Mouse (Mus musculus): ENCODE measurements at regions not wholly inside any gene's neighbourhood (a gene's known extent, or its start where the extent isn't known, plus 50 kb on each side); places are given as distances from the start of the nearest gene placed in this dataset.

DNA sequence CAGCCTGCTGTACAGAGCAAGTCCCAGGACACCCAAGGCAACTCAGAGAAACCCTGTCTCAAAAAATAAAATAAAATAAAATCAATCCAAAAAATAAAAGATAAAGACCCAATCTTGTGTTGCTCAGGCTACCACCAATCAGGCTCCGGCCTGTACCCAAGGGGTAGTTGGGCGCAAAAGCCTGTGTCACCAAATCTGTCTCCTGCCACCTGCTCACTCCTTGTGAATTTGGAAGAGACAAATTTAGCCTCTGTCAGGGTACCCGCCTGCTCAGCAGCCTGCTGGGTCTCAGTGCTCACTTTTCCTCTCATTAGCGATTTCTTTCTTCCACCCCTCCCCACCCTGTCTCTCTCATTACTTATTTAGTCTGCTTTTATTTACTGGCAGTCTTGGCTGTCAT is 54.6 kb downstream of the Sox4 start:
- DNase-seq: no peak

DNA sequence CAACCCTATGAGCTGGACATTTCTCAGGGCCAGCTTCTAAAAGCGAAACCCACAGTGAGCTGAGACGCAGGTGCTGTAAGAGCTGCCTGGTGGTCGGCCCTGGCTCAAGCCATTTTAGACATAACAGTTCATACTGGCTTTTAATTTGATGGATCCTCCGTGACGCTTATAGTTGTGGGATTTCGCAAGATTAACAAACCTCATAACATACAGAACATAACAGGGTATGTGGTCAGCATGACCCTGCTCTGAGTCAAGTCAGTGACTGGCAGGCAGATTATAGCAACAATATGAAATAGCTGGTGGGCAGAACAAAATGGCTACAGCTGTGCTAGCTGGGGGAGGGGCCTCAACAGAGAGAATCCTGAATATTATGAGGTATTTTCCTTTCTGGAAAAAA is 60.6 kb downstream of the Sox4 start:
- DNase-seq: no peak

- no peak for DNase-seq
Measured at GRCm38 (mm10) chr13:28887098-28887497, 66.4 kb downstream of the Sox4 start.

DNA sequence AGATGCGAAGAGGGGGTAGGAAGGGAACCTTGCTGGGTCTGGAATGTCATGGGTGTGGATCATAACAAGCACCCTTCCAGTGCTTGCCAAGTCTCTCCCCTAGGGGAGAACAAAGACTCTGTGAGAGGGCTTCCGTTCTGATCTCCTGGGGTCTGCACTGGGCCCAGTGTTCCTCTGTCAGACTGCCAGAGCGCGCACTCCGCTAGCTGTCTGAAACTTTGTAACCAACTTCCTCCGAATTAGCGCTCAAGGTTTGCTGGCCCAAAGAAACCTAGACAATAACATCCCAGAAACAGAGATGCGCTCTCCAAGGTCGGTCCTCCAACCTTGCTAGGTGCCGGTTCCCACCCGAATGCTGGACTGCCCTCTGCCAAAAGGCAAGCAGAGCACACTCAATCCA is 66.8 kb downstream of the Sox4 start:
- DNase-seq: peak; percentile 24

DNA sequence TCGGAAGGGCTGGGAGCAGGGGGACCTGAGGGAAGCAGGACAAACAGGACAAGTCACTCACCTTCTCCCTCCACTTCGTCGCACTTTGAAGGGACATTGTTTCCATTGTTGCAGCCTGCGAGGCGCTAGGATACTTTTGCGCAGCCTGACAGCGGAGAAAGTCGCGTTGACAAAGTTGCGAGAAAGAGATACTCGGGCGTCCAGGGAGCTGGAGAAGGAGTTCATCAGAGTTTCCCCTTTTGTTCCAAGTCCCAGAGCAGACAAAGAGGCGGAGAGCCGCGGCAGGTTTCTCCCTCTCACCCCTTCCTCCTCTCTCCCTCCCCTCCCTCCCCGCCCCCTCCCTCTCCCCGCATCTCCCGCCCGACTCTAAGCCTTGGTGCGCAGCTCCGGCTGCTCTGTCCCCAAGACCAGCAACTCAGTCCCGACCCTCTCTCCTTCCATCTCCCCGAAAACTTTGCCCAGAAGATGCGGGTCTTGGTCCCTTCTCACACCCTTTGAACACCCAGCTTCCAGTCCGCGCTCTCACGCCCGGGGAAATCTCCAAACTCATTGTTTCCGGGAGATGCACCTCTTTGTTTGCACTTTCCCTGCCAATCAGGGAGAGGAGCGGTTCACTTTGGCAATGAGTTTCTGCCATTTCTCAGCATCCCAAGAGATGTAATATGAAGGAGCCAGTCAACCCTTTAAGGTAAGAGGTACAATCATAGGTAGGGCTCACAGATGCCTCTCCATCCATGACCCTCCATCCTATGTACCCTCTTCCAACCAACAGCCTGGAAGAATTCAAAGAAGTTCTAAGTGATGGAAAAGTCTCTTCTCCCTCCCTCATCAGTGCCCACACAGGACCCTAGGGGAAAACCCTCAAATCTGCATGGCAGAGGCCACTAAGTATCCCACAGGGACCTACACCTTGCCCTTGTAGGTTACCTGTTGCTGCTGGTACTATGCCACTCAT is 68.2 kb downstream of the Sox4 start:
- DNase-seq: peak; percentile 46

DNA sequence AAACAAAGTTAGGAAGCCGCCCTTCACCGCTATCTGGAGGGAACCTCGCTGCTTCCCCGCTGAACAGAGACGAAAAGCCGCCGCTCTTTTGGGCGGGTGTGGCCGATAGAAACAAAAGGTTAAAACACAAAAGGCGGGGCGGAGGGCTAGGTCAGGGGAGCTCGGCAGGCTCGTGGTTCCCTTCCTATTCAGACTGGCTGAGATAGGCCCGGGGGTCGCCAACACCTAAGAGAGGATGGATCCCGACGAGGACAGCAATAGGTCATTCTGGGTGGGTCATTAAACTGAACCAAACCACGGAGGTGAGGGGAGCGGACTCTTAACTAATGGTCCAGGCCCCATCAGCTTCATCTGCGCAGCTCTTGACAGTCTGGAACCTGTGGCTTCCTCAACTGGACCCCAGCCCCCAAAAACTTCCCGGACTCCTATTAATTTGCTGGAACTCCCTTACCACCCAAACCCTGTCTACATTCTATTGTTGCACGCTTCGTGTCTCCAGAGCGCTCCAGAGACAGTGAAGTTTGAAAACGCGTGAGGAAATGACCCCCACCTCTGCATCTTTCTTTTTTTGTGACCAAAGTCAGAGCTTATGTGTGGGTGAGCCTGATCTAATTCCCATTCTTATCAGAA is 69.2 kb downstream of the Sox4 start:
- peak; percentile 53 for DNase-seq

- DNase-seq: no peak
Measured at GRCm38 (mm10) chr13:28883398-28883797, 70.1 kb downstream of the Sox4 start.

GRCm38 (mm10) chr13:28880888-28881287 is 72.6 kb downstream of the Sox4 start:
- no peak for DNase-seq

GRCm38 (mm10) chr13:28878692-28879091 is 74.8 kb downstream of the Sox4 start:
- no peak for DNase-seq

DNA sequence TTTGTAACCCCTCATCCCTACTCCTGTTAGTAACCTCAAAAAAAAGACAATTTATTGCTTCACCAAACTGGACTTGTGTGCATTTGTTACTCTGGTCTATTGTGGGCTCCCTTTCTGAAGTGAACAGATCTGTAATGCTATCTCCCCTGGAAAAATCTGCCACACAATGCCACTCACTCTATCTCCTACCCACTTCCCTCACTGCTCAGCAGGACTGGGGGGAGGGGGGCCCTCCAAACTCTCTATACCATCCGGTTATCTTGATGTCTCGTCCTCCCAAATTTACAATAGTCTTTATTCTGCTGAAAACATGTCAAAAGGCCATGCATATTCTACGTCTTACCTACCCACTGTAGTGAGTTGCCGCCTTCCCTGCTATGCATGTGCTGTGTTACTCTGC is 76.7 kb downstream of the Sox4 start:
- no peak for DNase-seq

- no peak for DNase-seq
Measured at GRCm38 (mm10) chr13:28870681-28871080, 82.8 kb downstream of the Sox4 start.

DNA sequence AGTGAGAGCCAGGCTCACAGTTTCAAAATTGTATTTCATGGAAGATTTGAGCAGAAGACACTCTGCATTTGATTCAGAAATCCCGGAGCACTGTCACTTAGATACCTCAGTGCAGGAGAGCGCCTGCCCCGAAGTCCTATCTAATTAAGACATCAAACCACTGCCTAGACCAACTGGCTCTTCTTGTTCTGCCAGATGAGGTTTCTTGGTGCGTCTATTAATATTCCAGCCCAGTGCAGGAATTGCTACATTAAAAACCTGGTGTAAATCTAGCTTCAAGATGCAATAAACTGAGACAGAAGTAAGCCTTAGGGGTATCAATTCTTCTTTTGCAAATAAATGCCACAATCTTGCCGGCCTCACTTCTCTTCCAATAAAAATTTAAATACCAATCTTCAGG is 86.3 kb downstream of the Sox4 start:
- DNase-seq: no peak

DNA sequence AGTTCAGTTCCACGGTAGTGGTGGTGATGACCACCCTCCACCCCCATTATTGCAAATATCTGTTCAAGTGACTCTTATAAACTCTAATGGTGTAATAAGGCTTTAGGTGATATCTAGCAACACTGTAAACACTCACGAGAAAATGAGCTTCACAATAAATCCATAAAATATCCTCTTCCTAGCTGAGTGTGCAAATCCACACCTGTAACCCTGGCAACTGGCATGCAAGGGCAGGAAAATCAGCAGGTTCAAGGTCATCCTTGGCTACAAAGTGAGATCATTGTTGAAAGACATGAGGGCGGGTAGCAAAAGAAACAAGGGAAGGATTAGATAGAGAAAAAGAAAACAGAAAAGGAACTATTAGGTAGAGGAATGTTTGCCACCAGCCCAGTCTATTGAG is 86.8 kb downstream of the Sox4 start:
- DNase-seq: no peak

DNA sequence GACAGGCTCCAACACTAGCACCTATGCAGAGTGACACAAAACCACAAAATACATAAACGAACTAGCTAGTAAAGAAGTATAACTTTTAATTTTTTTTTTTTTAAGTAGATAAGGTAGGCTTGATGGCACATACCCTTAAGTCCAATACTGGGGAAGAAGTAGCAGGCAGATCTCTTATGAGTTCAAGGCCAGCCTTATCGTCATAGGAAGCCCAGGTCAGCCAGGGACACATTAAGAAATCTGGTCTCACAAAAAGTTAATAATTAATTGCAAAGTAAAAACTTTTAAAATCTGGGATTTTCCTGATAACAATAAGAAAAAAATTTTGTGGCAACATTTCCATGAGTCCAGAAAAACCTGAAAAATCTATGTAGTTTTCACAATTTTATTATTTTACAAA is 92.9 kb downstream of the Sox4 start:
- no peak for DNase-seq

- DNase-seq: no peak
Measured at GRCm38 (mm10) chr13:28859829-28860427, 93.6 kb downstream of the Sox4 start.

DNA sequence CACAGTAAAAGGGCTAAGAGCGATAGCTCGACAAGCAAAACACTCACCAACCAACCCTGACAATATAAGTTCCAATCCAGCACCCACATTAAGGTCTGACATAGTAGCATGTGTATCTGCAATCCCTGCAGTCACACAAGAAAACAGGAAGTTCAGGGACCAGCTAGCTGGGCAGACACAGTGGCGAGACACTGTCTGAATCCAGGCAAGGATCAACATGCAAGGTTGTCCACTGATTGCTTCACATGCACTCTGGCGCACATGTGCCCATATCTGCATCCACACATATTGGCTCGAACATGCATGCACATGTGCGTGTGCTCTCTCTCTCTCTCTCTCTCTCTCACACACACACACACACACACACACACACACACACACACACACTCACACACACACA is 95.5 kb downstream of the Sox4 start:
- no peak for DNase-seq

- no peak for DNase-seq
Measured at GRCm38 (mm10) chr13:28857201-28857600, 96.3 kb downstream of the Sox4 start.

DNA sequence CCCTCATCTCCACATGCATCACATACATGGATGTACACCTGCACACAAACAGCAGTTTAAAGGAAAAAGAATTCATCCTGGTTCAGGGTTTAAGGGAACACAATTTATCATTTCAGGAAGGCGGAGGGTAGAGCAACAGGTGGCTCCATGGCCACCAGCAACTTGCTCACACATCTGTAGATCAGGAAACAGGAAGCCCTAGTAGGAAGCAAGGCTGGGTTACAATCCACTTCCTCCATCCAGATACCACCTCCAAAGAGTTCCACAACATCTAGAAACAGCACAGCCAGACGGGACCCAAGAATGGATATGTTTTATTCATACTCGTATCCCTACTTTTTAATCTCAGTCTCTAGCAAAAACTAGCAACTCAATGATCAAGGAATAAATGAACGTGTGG is 97.0 kb downstream of the Sox4 start:
- no peak for DNase-seq

- DNase-seq: no peak
Measured at GRCm38 (mm10) chr13:28854247-28854646, 99.3 kb downstream of the Sox4 start.

DNA sequence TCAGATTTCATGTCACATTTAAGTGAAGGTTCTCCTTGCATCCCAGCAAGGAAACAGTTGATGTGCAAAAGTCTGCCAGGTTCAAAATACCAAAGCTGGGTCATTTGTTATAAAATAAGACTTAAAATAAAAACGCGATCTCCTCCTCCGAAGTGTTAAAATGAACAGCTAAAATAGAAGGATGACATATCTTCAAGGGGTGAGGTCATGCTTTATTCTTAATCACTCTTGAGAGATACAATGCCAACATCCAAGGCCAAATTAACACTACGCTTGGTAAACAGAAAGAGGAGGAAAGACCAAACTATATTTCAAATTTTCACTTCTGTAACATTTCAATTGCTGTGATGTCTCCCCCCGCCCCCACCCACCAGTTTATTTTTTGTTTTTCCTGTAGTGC is 105.2 kb downstream of the Sox4 start:
- no peak for DNase-seq

- no peak for DNase-seq
Measured at GRCm38 (mm10) chr13:28847478-28847877, 106.0 kb downstream of the Sox4 start.

DNA sequence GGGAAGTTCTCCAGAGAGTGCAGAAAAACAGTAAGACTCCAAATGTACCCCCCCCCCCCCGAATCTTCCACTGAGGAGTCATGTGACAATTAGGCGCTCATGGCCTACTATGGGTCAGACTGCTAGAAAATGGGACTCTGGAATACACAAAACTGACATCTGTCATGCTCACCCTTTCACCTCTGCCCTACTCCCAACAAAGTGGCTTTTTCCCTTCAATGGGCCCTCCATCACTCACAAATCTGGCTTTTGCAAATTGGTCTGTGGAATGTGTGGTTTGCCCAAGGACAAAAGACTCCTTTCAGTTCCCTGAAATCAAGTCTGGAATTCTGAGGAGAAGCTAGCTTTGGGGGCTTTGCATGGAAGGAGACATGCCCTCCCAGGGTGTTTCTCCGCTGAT is 109.0 kb downstream of the Sox4 start:
- DNase-seq: no peak

DNA sequence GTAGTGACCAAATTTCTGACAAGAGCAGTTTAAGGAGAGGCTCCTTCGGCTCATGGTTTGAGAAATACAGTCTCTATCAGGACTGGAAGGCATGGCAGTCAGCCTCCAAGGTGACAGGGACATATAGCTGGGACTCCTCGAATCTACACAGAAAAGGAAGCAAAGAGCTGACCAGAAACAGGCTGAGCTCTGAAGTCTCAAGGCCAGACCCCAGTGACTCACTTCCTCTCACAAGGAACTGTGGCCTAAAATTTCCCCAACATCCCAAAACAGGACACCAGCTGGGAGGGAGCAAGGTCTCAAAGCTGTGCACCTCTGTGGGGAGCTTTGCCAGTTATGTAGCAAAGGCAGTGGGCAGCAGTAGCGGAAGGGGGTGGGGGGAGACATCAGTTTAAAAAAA is 110.7 kb downstream of the Sox4 start:
- no peak for DNase-seq

- no peak for DNase-seq
Measured at GRCm38 (mm10) chr13:28840142-28840541, 113.4 kb downstream of the Sox4 start.
